Mouse (Mus musculus) testis, adult 2 months (tissue): ENCODE data around the gene Ifna16.

Experiments
- CTCF ChIP-seq: fragments of 200-500 bp; IDR thresholded peaks from 2 replicates; pipeline ENCODE4 v1.5.1; 2012; ENCODE audit warnings: low read depth, mild to moderate bottlenecking, inconsistent platforms, low read length, moderate library complexity; ENCODE audit not compliant: control insufficient read depth, insufficient read depth, insufficient replicate concordance
- POLR2A ChIP-seq: fragments of 200-500 bp; IDR thresholded peaks from 2 replicates; pipeline ENCODE4 v1.6.1; 2012; ENCODE audit warnings: low read depth, mild to moderate bottlenecking, inconsistent platforms, low read length, moderate library complexity; ENCODE audit not compliant: control insufficient read depth

GRCm38 (mm10) chr4:88705924-88706323 is 29.2 kb upstream of the Ifna16 start:
- TF ChIP-seq POLR2A (no peak), CTCF (no peak)
